Mouse (Mus musculus): ENCODE measurements around the gene Spindoc. TPM values are rescaled to one million over a fixed set of nuclear protein-coding genes. Genes with fewer than 3 reads are reported as not detected.
A peak's percentile ranks its signal among the peaks of the same experiment; 100 is the strongest.

Gene Spindoc
- 10 to 100 TPM; 29.1 to 30.8 TPM for total RNA-seq (2021)
- long read RNA-seq, experiment 1, transcript Spindoc-201 (6 exons, 3,152 nt) = major isoform, 18 of 35 reads
- long read RNA-seq, experiment 1, partial matches to known transcripts = 8 of 35 reads
- long read RNA-seq, experiment 1, other reads (novel, unspliced or antisense) = 8 of 35 reads
- long read RNA-seq, experiment 2, transcript Spindoc-201 (6 exons, 3,152 nt) = major isoform, 14 of 20 reads
- long read RNA-seq, experiment 2, partial matches to known transcripts = 1 of 20 reads
- long read RNA-seq, experiment 2, other reads (novel, unspliced or antisense) = 4 of 20 reads

DNA sequence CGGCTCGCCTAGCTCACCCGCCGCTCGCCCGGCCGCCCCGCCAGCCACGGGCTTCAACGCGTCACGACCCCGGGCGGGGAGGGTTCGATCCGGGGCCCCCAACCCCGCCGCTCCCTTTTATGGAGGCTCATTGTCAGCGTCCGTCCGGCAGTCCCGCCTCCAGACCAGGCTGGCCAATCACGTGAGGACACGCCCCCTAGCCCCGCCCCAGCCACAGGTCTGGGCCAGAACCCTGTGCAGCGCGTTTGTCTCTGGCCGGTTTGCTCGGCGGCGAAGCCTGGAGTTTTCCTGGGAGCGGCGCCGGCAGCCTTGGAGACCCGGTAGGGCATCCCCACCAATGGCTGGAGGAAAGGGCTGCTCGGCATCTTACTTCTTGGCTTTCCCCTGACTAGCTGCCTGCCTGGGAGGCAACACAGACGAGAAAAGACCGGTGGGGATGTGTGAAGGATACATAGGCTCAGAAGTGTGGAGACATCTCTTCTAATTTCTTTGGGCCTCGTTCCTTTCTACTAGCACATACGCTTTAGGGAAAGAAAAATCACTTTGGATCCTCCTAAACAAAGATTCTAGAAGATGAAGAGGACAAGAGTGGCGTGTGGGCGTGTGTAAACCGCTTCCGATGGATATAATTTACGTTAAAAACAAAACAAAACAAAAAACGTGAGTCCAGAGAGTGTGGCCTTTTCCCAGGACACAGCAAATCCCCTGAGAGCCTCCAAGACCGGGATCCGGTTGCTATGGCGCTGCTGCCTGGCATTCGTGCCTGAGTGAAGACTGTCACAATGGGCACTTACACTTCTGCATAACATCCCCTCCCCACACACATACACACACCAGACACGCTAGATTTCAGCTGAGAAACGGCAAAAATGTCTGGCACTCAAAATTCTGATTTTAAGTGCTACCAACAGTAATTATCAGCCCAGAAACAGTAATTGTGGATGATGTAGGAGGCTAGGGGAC, at the start of gene Spindoc:
TSS of gene Spindoc (minus strand) at position 92 of the 963 bp plus-strand sequence.
- peak; percentile 98 to 99 for DNase-seq (ENCODE audit: low spot score in 2 of 2)

DNA sequence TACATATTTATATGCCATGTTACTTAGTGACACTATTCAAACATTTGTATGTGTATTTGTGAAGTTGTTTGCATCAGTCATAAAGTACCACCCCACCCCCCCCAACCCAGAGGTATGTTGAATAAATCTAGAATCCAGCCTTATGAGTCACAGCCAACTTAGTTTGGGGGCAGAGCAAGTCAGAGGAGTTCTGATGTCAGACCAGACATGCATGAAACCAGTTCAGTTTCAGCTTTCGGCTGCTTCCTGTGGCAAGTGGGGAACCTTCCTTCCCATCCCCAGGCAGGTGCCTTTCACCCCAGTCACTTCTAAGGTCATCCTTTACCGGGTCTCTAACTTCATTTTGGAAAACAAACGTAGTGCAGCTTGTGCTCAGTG, 42.6 kb upstream of the Spindoc start:
- no peak for DNase-seq (ENCODE audit: low spot score in 2 of 2)

DNA sequence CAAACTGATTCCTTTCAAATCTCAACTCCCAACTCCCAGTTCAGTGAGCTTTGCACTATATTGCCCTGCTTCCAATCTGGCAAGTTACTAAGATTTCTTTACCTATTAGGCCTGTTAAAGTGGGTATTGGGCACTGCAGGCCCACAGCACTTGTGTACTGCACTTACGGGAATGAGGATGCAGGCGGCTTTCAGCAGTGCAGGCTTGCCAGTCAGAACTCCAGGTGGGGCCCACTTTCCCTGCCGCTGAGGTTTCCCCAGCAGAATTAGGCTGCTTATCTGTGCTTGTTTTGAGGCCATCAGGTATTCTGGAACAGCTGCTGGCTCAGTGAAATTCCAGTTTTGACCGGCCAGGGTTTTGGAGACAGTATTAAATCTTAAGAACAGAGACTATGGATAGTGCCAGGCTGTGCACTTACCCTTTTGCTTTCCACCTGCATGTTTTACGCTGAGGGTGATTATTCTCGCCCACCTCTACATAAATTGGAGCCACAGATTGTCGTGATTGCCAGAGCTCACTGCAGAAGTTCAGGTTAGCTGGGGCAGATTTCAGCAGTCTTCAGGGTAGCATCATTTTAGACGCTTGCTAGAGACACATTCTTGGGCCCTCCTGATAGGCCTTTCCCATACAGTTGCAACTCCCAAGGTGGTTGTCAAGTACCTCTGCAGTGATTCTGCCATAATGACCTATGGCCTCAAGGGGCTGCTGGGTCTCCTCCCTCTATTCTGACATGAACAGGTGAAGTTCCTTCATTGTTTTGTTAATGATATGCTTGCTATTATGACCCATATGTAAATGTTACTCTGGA, 42.0 kb upstream of the Spindoc start:
- no peak for DNase-seq (ENCODE audit: low spot score in 2 of 2)

DNA sequence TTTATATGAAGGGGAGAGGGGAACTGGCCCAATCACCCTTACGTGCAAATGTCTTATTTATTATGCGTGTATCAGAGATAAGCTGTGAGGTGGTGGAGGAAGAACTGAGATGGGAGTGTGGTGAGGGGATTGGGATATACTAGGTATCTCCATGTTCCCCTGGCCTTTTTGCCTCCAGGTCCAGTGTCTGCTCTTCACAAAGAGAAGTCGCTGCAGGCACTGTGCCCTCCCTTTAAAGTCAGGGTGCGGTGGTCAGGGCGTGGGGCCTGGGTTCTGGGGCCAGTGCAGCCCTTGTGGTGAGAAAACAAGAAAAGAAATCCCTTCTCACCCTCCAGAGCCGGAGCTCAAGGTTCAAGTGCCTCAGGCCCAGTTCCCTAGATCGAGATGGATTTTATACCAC, 41.3 kb upstream of the Spindoc start:
- no peak for DNase-seq (ENCODE audit: low spot score in 2 of 2)

DNA sequence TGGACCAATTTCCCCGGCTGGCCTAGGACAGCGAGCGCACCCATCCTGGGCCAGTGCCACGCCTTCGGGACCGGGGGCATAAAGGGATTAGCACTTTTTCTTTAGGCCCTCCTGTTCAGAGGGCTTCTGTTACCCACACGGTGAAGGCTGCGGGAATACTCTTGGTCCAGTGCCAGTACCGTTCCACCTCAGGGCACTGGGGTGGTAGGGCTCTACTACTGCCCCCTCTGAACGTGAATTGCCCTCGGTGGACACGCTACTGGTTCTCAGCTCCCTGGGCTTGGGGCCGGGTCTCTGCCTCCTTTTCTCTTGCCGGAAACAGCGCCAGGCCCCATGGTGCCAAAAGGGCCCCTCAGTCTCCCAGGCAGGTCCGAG, 40.8 kb upstream of the Spindoc start:
- no peak for DNase-seq (ENCODE audit: low spot score in 2 of 2)

DNA sequence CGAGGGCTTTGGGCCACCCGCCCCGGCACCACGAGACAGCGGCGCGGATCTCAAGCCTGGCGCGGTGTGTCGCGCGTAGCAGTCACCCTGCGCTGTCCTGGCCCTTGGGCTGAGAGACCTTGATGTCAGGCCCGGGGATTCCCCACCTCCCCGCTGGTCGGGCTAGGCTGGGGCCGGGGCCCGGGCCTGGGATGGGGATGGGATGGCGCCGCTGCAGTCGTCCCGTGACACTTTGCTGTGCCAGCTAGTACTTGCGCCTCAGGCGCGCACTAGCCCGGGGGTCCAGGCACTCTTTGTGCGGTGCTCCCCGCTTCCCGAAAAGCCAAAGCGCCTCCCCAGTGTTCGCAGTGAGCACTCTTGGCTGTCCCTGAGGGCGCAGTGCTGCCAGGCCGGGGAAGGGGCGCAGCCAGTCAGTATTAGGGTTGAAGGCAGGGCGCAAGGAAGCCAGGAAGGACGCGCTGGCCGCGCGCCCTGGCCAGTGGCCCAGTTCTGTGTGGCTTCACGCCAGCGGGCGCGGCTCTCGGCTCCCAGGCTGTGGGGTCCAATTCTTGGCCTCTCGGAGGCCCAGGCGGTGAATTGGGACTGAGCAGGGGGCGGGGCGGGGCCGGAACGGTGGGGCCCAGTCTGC, 40.3 kb upstream of the Spindoc start:
- peak; percentile 55 to 73 for DNase-seq (ENCODE audit: low spot score in 2 of 2)

DNA sequence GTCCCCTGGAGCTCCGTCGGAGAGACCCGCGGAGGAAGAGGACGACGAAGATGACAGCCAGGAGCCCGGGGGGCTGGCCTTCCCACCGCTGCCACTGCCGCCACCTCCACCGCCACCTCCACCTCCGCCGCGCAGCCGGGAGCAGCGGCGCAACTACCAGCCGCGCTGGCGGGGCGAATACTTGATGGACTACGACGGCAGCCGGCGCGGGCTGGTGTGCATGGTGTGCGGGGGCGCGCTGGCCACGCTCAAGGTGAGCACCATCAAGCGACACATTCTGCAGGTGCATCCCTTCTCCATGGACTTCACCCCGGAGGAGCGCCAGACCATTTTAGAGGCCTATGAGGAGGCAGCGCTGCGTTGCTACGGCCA, 39.8 kb upstream of the Spindoc start:
- DNase-seq (ENCODE audit: low spot score in 2 of 2) = peak in 1 of 2 experiments; percentile 26

DNA sequence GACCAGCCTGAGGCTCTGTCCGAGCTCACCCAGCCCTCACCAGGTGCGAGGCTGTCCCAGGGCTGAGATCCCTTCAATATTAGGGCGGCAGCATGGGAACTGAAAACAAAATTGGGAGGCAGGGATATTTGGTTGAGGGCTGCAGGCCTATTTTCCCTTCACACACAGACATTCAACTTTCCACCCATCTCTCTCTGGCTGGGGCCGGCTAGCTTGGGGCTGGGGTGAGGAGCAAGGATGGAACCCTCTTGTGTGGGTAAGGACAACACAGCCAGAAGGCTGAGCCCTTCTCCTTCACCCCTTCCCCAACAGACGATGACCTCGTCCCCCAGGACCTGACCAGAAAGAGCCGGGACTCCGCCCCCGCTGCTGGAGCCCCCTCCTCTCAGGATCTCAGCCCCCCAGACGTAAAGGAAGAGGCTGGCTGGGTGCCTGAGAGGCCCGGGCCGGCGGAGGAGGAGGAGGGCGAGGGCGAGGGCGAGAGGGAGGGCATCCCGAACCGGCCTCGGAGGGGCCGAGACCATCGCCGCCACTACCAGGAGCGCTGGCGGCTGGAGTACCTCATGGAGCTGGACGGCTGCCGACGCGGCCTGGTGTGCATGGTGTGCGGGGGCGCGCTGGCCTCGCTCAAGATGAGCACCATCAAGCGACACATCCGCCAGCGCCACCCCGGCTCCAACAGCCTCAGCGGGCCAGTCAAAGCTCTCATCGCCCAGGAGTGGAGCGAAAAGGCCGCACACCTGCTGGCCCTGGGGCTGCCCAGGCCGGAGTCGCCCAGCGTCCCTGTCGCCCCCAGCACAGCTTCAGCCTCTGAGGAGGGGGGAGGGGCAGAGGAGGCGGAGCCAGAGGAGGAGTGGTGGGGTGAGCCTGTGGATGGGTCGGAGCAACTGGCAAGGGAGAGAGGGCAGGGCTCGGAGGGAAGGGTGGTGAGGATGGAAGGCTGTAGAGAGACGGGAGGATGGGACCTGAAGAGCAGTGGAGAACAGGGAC, 39.1 kb upstream of the Spindoc start:
- DNase-seq (ENCODE audit: low spot score in 2 of 2) = peak; percentile 83 to 90

DNA sequence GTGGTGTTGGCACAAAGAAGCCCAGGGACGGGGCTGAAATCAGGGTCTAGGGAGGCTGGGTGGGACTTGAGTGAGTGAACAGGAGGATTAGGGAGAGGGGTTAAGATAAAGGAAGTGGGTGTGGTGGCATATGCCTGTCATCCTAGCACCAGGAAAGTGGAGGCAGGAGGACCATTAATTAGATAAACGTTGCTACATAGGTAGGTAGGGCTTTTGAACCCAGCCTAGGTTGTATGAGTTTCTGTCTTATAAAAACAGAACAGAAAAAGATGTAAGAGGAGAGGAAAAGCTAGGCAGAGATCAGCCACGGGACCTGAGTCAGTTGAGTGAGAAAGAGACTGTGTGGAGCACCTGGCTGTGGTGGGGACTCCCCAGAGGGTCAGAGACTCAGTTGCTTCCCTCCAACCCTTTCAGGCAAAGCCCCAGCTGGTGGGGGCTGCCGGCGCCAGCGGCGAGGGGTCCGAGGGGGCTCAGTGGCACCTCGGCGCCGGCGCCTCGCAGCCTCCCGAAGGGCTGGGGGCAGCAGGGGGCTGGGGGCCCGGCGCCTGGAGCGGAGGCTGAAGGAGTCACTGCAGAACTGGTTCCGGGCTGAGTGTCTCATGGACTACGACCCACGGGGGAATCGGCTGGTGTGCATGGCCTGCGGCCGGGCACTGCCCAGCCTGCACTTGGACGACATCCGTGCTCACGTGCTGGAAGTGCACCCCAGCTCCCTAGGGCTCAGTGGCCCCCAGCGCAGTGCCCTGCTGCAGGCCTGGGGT, 38.2 kb upstream of the Spindoc start:
- DNase-seq (ENCODE audit: low spot score in 2 of 2) = no peak

DNA sequence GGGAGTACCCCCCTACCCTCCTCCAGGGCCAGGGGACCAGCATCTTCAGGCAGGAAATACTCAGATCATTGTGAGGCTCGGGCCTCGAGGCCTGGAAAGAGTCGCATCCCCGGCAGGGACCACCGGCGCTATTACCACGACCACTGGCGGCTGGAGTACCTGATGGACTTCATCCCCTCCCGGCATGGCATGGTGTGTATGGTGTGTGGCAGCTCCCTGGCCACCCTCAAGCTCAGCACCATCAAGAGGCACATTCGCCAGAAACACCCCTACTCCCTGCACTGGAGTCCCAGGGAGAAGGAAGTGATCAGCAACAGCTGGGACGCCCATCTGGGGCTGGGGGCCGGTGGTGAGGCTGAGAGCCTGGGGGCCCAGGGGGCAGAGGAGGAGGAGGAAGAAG, 37.3 kb upstream of the Spindoc start:
- DNase-seq (ENCODE audit: low spot score in 2 of 2) = no peak

DNA sequence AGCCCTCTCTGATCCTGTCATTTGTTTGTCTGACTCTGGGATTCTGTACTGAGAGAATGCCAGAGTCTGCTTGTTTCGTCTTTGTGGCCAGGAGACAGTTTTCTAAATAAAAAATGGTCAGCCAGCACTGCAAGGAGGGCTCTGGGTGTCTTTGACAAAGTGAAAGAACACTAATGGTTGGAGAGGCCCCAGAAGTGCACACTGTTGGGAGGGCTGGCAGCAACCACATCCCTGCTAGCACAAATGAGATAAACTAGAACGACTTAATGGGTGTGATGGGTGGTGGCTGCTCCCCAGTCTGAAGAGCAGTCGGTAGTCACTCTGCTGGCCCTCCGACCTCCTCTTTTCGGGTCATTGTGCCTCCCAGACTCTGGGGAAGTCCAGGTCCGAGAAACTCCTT, 36.3 kb upstream of the Spindoc start:
- DNase-seq (ENCODE audit: low spot score in 2 of 2) = no peak

DNA sequence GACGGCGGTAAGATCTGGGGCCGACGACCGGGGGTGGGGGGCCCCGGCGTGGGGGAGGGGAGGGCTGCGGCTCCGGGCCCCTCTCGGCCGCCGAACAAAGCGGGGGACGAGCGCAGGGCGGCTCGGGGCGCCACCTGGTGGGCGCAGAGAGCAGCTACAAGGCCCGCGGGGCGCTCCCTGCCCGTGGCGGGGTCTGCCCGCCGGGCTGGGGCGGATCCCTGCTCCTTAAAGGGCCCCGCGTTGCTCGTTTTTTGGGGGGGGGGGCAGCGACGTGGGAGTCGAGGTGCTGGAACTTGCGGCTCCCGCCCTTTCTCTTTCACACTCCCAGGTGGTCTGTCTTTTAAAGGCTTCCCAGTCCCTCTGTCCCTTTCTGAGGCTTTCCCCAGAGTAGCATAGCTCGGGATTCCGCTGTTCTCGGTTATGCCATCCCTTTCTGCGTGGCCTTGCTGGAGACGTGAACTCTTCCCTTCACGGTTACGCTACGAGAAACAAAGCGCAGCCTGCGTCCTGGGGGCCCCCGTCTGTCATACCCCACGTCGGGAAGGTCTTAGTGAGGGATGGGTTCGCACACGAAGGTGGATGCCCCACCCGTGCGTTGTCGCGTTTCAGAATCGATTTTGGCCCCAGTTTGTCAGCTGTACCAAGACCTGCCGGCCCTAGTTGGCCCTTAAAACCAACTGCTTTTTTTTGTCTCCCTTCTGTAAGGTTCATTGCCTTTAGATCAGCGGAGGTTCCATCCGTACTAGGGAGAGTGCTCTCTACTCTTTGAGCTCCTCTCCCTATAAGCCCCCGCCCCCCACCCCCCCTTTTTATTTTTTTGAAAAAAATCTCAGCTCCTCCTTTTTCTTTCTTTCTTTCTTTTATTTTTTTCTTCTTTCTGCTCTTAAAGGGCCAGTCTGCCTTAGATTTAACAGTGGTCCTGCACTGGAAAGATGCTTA, 35.4 kb upstream of the Spindoc start:
- DNase-seq (ENCODE audit: low spot score in 2 of 2) = peak; percentile 78 to 82

DNA sequence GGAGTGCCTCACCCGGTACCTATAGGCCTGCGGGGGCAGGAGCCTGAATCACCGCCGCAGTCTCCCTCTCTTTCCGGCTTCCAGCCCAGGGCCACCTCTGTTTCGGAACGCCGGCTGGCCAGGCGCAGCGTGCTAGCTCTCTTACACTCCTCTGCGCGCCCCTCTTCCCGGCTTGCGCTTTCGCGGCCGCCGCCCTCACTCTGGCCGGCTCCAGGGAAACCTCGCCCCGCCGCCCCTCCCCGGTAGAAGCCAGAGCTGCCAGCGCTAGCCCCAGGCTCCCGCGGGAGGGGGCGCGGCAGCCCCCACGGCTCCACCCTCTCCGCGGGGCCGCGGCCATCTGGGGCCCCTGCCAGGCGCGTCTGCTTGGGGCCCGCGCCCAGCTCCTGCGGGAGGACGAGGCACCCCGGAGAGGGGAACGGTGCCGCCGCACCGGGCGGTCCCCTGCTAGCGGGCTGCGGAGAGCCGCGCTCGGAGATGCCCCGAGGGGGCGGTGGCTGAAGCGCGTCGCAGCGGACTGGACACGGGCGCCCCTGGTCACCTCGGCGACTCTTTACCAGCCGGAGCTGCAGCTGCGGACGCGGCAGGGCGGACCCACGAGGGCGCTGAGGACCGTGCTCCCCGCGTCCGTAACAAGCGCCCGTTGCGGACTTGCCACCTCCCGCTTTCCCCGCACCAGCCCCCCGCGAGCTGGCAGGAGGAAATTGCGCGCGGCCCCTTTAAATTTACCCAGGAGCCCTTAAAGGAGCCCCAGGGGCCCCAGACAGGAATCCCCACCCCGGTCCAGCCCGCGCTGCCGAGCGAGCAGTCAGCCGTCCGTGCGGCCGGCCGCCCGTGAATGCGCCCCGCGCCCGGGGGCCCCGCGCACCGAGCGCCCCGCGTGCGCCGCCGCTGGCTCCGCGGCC, 34.3 kb upstream of the Spindoc start, which contains the start of gene 2700081O15Rik:
TSS of gene 2700081O15Rik (plus strand) at position 792 of the 902 bp plus-strand sequence.
- peak; percentile 72 to 78 for DNase-seq (ENCODE audit: low spot score in 2 of 2)

DNA sequence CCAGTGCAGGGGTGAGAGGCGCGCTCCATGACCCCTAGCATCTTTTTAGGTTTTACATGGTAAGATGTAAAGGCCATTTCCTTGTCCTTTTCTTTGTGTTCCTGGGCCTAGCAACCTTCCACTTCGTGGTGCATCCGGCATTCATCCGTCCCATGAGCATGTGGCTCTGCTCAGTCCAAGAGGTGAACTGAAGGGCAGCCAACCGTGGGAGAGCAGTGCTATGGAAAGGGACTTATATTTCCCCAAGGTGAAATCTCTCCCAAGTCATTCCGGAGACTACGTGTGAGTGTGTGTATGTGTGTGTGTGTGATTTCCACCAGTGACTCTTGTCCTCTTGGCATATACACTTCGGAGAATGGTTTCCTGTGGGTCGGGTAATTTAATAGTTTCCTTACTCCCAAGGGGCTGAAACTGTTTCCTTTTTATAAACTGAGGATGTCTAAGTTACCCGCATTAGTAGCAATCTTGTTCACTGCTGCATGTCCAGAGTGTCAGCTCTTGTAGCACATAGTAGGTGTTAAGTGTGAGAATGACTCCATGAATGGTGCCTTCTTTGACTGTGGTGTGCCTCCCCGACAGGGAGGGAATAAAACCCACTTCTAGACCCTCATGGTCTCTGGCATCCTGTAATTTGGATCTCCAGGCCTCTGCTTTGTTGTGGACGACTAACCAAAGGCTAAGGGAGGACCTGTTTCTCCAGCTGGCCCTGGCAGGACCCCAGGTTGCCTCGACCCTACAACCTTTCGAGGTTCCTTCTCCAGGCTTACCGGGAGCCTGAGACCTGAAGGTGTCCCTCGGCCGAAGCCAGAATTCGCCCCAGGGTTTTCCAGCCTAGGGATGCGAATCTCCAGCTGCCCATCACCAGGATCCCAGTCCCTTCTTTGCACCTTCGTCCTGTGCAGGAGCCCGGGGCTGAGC, 33.4 kb upstream of the Spindoc start:
- no peak for DNase-seq (ENCODE audit: low spot score in 2 of 2)

DNA sequence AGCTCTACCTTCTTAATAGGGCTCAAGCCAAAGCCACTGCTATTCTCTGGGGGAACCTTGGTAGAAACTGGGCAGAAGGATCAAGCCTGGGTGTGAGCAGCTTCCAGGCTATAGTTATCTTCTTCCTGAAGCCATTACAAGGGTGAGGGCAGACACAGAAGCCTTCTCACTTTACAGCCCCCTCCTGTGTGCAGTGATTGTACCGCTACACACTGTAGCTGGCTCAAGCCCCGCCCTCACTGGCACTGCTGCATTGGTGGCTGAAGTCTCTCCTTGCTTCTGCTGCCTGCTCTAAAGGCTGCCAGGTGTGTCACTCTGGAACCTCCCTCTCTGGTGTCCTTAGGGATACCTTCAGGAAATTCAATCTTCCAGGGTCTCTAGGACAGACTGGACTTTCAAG, 29.6 kb upstream of the Spindoc start:
- no peak for DNase-seq (ENCODE audit: low spot score in 2 of 2)

Measured in left cerebral cortex, adult 18-20 months (tissue).